Mouse (Mus musculus) heart, embryonic 15.5 days (tissue): ENCODE data around the gene Gm20696. TPM values are rescaled to one million over a fixed set of nuclear protein-coding genes. Genes with fewer than 3 reads are reported as not detected.

ENCODE experiments used
- ATAC-seq: fragments of 200-750 bp; cut with Nextera tagmentation; replicated peaks from 2 replicates; pipeline ENCODE4 v1.8.0; 2017; ENCODE audit warnings: low read depth, moderate TSS enrichment; ENCODE audit not compliant: insufficient number of reproducible peaks, insufficient read depth, low FRiP score
- H3K27ac ChIP-seq: fragments of 300-500 bp; sonication (generic); 2 replicates; pipeline ENCODE4 v1.5.1; 2015; ENCODE audit warnings: mild to moderate bottlenecking, inconsistent platforms
- H3K27me3 ChIP-seq: fragments of 300-500 bp; sonication (generic); 2 replicates; pipeline ENCODE4 v1.6.1; 2015; ENCODE audit warnings: inconsistent platforms
- H3K36me3 ChIP-seq: fragments of 300-500 bp; sonication (generic); 2 replicates; pipeline ENCODE4 v1.6.1; 2015; ENCODE audit warnings: mild to moderate bottlenecking, inconsistent platforms
- H3K4me1 ChIP-seq: fragments of 300-500 bp; sonication (generic); replicated peaks from 2 replicates; pipeline ENCODE4 v1.6.1; 2015; ENCODE audit warnings: inconsistent platforms
- H3K4me2 ChIP-seq: fragments of 300-500 bp; sonication (generic); 2 replicates; pipeline ENCODE4 v1.6.1; 2015; ENCODE audit warnings: inconsistent platforms, mild to moderate bottlenecking, moderate library complexity
- H3K4me3 ChIP-seq: fragments of 300-500 bp; sonication (generic); 2 replicates; pipeline ENCODE4 v1.5.1; 2015; ENCODE audit warnings: mild to moderate bottlenecking, inconsistent platforms
- H3K9ac ChIP-seq: fragments of 300-500 bp; sonication (generic); 2 replicates; pipeline ENCODE4 v1.6.1; 2015; ENCODE audit warnings: mild to moderate bottlenecking, inconsistent platforms
- H3K9me3 ChIP-seq: fragments of 300-500 bp; sonication (generic); replicated peaks from 2 replicates; pipeline ENCODE4 v1.6.1; 2016; ENCODE audit warnings: inconsistent platforms
- WGBS: fragments of 180-500 bp; shearing (Covaris S2); methylation state at CpG from one replicate; pipeline ENCODE4 v1.1.7; 2015; ENCODE audit warnings: mixed read lengths; 5-methylcytosine and 5-hydroxymethylcytosine counted together
- polyA plus RNA-seq: library from polyadenylated mRNA; unstranded; fragments of >200 nt; fragmentation: Nextera tagmentation; extraction: Ambion mirVana; gene quantifications from 2 replicates; pipeline ENCODE4 v1.2.1, GENCODE M21; 2015

Gene Gm20696
- polyA plus RNA-seq, 1 experiment from 2014 or later, result 2.9 TPM

- ATAC-seq, result no peak
These were observed 297.4 kb downstream of the Gm20696 start for GRCm38 (mm10) chr6:99369156-99369555.

GRCm38 (mm10) chr6:99368118-99368753, 298.4 kb downstream of the Gm20696 start:
- WGBS, result 54% methylated on average over 4 of the region's 4 CpGs
- peaks cover 6% of the 10 kb centered on the region for H3K4me1 ChIP-seq
- ATAC-seq, result no peak

More at GRCm38 (mm10) chr6:99369156-99369555, 297.4 kb downstream of the Gm20696 start:
- WGBS, result 80% methylated on average over 3 of the region's 3 CpGs
- H3K9me3 ChIP-seq, result no peaks in the 10 kb centered on the region
- no peak overlapping the region for H3K4me3 ChIP-seq
- no peak overlapping the region for H3K27ac ChIP-seq
- no peaks in the 10 kb centered on the region for H3K27me3 ChIP-seq
- H3K9ac ChIP-seq, result no peak overlapping the region
- H3K36me3 ChIP-seq, result no peaks in the 10 kb centered on the region
- H3K4me1 ChIP-seq, result peaks cover 9% of the 10 kb centered on the region
- no peak overlapping the region for H3K4me2 ChIP-seq

GRCm38 (mm10) chr6:99364545-99364944, 302.1 kb downstream of the Gm20696 start:
- no peak for ATAC-seq
- no peaks in the 10 kb centered on the region for H3K9me3 ChIP-seq
- WGBS, result 61% methylated on average over 6 of the region's 6 CpGs
- H3K4me2 ChIP-seq, result no peak overlapping the region
- no peak overlapping the region for H3K4me3 ChIP-seq
- peaks cover 13% of the 10 kb centered on the region for H3K4me1 ChIP-seq
- H3K36me3 ChIP-seq, result no peaks in the 10 kb centered on the region
- H3K27me3 ChIP-seq, result no peaks in the 10 kb centered on the region
- H3K9ac ChIP-seq, result no peak overlapping the region
- no peak overlapping the region for H3K27ac ChIP-seq

More at GRCm38 (mm10) chr6:99368118-99368753, 298.4 kb downstream of the Gm20696 start:
- H3K9me3 ChIP-seq, result no peaks in the 10 kb centered on the region
- no peaks in the 10 kb centered on the region for H3K27me3 ChIP-seq
- no peaks in the 10 kb centered on the region for H3K36me3 ChIP-seq
- no peak overlapping the region for H3K27ac ChIP-seq
- no peak overlapping the region for H3K4me3 ChIP-seq
- H3K4me2 ChIP-seq, result no peak overlapping the region
- H3K9ac ChIP-seq, result no peak overlapping the region

- 74% methylated on average over 4 of the region's 4 CpGs for WGBS
- H3K36me3 ChIP-seq, result no peaks in the 10 kb centered on the region
These were observed 306.0 kb downstream of the Gm20696 start for GRCm38 (mm10) chr6:99360581-99360980.

GRCm38 (mm10) chr6:99359765-99360499, 306.7 kb downstream of the Gm20696 start:
- Histone ChIP-seq H3K27ac (peak overlapping the region; percentile 68), H3K4me3 (no peak overlapping the region), H3K4me2 (no peak overlapping the region), H3K9me3 (no peaks in the 10 kb centered on the region), H3K36me3 (no peaks in the 10 kb centered on the region), H3K4me1 (peaks cover 30% of the 10 kb centered on the region), H3K9ac (no peak overlapping the region), H3K27me3 (no peaks in the 10 kb centered on the region)
- ATAC-seq, result 0 out of 2 replicates have a peak, but pooled peaks have one; percentile 39
- WGBS, result 48% methylated on average over 6 of the region's 6 CpGs

More at GRCm38 (mm10) chr6:99360581-99360980, 306.0 kb downstream of the Gm20696 start:
- Histone ChIP-seq H3K9me3 (no peaks in the 10 kb centered on the region), H3K4me3 (no peak overlapping the region), H3K27ac (peak overlapping the region; percentile 68), H3K27me3 (no peaks in the 10 kb centered on the region), H3K4me2 (no peak overlapping the region), H3K4me1 (peaks cover 24% of the 10 kb centered on the region), H3K9ac (no peak overlapping the region)
- no peak for ATAC-seq

- Histone ChIP-seq H3K4me3 (no peak overlapping the region), H3K9me3 (no peaks in the 10 kb centered on the region), H3K4me2 (no peak overlapping the region), H3K36me3 (no peaks in the 10 kb centered on the region), H3K9ac (no peak overlapping the region), H3K27me3 (no peaks in the 10 kb centered on the region), H3K4me1 (peaks cover 36% of the 10 kb centered on the region), H3K27ac (peak overlapping the region; percentile 68)
- WGBS, result 61% methylated on average over 9 of the region's 9 CpGs
- no peak for ATAC-seq
These were observed 307.4 kb downstream of the Gm20696 start for GRCm38 (mm10) chr6:99359036-99359698.

- no peaks in the 10 kb centered on the region for H3K27me3 ChIP-seq
- H3K9ac ChIP-seq, result no peak overlapping the region
- no peak for ATAC-seq
- no peaks in the 10 kb centered on the region for H3K9me3 ChIP-seq
- peaks cover 38% of the 10 kb centered on the region for H3K4me1 ChIP-seq
- no peak overlapping the region for H3K4me3 ChIP-seq
- no peak overlapping the region for H3K4me2 ChIP-seq
- H3K36me3 ChIP-seq, result no peaks in the 10 kb centered on the region
- H3K27ac ChIP-seq, result no peak overlapping the region
- 81% methylated on average over 2 of the region's 2 CpGs for WGBS
These were observed 308.7 kb downstream of the Gm20696 start for GRCm38 (mm10) chr6:99357931-99358330.

GRCm38 (mm10) chr6:99354338-99354737, 312.3 kb downstream of the Gm20696 start:
- Histone ChIP-seq H3K9ac (no peak overlapping the region), H3K9me3 (no peaks in the 10 kb centered on the region), H3K4me1 (peaks cover 36% of the 10 kb centered on the region), H3K36me3 (no peaks in the 10 kb centered on the region), H3K4me3 (no peak overlapping the region), H3K4me2 (no peak overlapping the region), H3K27ac (0 out of 2 replicates have a peak overlapping the region, but pooled peaks have one; percentile 20), H3K27me3 (no peaks in the 10 kb centered on the region)
- whole genome bisulfite sequencing, result 41% methylated on average over 2 of the region's 2 CpGs
- no peak for ATAC-seq

- H3K27me3 ChIP-seq, result no peaks in the 10 kb centered on the region
- H3K4me2 ChIP-seq, result no peak overlapping the region
- H3K36me3 ChIP-seq, result no peaks in the 10 kb centered on the region
- no peak overlapping the region for H3K9ac ChIP-seq
- H3K4me3 ChIP-seq, result no peak overlapping the region
- H3K9me3 ChIP-seq, result no peaks in the 10 kb centered on the region
- no peak overlapping the region for H3K27ac ChIP-seq
- peaks cover 29% of the 10 kb centered on the region for H3K4me1 ChIP-seq
- no peak for ATAC-seq
- 57% methylated on average over 2 of the region's 2 CpGs for WGBS
These were observed 313.2 kb downstream of the Gm20696 start for GRCm38 (mm10) chr6:99353441-99353840.

- Histone ChIP-seq H3K4me3 (no peak overlapping the region), H3K27me3 (no peaks in the 10 kb centered on the region), H3K27ac (peak overlapping the region; percentile 37), H3K4me1 (peaks cover 27% of the 10 kb centered on the region), H3K4me2 (peak overlapping the region; percentile 22; the same call in 1 of the 2 replicates), H3K9ac (no peak overlapping the region), H3K36me3 (no peaks in the 10 kb centered on the region), H3K9me3 (no peaks in the 10 kb centered on the region)
- ATAC-seq, result peak; percentile 39; the same call in 1 of the 2 replicates
- WGBS, result 38% methylated on average over 3 of the region's 3 CpGs
These were observed 316.0 kb downstream of the Gm20696 start for GRCm38 (mm10) chr6:99350566-99350965.

- H3K4me3 ChIP-seq, result no peak overlapping the region
- ATAC-seq, result no peak
- H3K4me2 ChIP-seq, result peak overlapping the region; percentile 22; the same call in 1 of the 2 replicates
- peak overlapping the region; percentile 37 for H3K27ac ChIP-seq
- H3K9ac ChIP-seq, result no peak overlapping the region
- H3K36me3 ChIP-seq, result no peaks in the 10 kb centered on the region
- 26% methylated on average over 5 of the region's 5 CpGs for WGBS
- H3K9me3 ChIP-seq, result no peaks in the 10 kb centered on the region
- H3K4me1 ChIP-seq, result peaks cover 23% of the 10 kb centered on the region
- H3K27me3 ChIP-seq, result no peaks in the 10 kb centered on the region
These were observed 316.4 kb downstream of the Gm20696 start for GRCm38 (mm10) chr6:99350156-99350555.
